Mouse (Mus musculus) heart, postnatal 4 days (tissue): ENCODE data around the gene Nat14. TPM values are rescaled to one million over a fixed set of nuclear protein-coding genes. Genes with fewer than 3 reads are reported as not detected.
A peak's percentile ranks its signal among the peaks of the same experiment; 100 is the strongest.

Experiments used
- DNase-seq: peaks from one replicate; pipeline ENCODE4 v3.0.0; 2021
- total RNA-seq, 2 experiments: library from RNA; stranded (reverse); gene quantifications; 2 replicates each; pipeline ENCODE4 v1.2.3; 2021

Nat14 gene
- total RNA-seq, 2 experiments from 2014 or later: 3.9 to 6.2 TPM

DNA sequence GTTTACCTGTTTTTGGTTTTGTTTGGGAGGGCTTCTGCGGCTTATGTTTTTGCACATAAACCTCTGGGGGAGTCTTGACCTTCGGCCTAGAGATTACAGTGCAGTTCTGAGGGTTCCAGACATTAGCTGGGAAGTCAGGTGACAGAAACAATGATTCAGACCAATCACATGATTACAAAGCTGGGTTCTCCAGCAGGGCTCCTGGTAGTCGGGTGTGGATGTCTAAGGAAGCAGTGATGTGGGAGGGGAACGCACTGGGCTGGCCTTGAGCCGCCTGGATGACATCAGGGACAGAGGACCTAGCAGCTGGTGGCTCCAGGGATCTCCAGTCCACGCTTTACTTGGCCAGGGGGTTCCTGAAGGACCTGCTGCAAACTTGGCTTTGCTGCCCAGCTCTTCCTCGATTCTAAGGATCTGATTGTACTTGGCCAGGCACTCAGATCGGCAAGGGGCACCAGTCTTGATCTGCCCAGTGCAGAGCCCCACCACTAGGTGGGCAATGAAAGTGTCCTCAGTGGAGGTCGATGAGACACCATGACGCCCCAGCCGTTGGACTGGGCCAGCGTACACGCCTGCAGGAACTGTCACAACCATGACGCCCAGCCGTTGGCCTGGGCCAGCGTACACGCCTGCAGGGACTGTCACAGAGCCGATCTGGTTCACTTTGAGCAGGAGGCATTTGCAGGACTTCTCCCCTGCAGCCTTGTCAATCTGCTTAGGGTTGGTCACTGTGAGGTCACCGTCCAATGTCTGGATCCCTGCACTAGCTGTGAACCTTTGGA is 28.9 kb downstream of the Nat14 start:
- peak; percentile 50 for DNase-seq

DNA sequence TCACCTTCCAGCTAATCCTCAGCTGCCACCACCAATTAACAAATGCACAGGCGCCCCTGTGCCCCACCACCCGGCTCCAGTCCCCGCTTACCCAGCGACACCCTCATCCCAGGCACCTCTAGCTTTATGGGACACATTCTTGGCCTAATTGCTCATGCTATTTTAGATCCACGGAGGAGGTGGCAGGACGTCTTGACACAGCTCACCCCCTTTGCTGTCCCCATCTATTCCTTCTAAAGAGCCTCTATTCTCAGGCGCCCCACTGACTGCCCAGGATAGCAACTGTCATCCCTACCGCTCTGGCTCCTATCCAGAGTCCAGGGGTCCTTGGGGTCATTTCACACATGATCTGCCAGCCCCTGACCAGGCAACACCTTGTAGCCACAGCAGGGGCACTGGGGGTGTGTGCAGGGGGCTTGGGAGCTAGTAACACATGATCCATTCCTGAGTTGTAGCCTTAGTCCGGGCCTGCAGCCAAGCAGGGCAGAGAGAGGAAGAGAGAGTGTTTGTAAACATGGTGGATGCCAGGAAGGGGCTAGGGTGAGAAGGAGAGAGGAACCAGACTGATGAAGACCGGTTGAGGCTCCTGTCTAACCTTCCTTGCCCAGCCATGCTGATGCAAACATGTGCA is 32.1 kb downstream of the Nat14 start:
- peak; percentile 59 for DNase-seq

DNA sequence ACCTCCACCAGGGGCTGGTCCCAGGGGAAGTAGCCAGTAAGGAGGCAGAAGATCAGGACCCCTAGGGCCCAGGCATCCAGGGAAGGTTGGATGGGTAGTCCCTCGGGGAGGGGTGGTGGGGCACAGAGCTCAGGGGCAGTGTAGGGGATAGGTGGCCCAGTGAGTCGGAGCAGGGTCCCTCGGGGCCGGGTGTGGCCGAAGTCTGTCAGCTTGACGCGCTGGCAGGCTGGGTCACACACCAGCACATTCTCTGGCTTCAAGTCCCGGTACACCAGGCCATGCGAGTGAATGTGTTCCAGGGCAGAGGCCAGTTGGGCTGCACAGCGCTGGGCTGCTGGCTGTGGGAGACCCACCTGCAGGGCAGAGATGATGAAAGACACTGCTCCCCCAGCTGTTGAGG is 35.5 kb downstream of the Nat14 start:
- DNase-seq: no peak

DNA sequence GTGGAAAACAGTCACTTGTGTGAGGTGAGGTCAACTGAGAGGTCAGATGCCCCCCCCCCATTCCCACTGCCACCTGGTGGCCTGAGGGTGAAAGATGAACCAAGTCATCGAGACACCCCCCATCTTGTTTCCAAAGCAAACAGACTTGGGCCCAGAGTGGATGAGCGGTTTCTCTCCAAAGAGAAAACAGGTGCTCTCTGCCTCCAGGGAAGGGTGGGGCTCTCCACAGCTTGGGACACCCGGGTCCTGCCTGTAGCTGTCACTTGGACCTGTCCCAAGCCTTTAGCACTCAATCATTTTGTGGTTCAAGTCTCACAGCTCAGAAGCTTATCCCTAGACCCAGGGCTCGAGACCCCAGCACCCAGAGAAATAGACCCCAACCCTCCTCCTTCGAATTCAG is 41.7 kb downstream of the Nat14 start:
- DNase-seq: no peak

DNA sequence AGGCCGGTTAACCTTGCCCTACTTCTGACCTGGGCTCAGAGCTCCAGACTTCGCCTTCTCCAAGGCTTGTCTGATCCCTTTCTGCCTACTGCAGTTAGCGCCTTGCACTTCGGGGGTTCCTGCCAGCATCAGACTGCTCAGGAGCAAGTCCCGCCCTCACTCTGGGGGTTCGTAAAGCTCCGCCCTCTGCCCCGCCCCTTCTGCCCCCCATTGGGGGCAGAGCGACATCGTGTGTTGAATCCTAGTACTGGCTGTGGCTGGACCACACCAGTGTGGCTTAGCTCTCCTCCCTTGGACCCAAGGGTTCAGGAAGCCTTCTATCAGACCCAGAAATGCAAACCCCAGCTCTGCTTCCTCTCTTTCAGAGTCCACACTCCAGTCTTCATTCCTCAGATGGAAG is 42.4 kb downstream of the Nat14 start, which contains the start of gene Sbk2:
TSS of gene Sbk2 (minus strand) at position 135 of the 400 bp plus-strand sequence.
- DNase-seq: peak; percentile 91

DNA sequence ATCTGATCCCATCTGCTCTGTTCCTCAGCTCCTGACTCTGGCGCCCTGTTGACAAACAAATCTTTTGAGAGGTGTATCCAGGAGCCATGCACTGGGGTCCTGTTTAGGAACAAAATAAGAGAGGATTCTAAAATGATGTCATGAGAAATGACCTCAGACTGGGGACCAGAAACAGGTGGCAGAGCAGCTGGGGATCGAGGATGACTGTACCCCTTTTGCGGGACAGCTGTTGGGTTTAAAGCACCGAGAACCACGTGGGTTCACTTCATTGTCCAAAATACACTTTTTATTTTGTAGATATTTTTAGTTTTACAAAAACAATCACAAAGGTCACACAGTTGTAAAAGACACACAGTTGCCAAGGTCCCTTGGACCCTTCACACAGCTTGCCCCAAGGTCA is 43.2 kb downstream of the Nat14 start:
- no peak for DNase-seq

DNA sequence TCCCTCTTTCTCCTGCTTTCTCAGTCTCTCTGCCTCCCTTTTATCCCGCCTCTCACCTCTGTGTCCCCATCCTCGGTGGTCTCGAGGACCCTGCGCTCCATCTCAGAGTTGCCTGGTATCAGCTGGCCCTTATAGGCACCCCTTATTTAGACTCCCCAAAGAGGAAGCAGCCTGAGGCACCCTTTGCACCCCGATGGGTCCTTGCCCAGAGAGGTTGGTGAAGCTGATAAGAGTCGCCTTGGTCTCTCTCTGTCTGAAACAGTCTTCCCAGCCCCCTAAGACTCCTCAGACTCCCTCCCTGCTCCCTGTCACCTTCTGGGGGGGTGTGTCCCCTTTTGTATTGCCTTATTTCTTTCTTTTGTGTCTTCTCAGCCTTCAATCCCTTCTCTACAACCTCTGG is 49.2 kb downstream of the Nat14 start, which contains the start of gene Sbk3:
TSS of gene Sbk3 (minus strand) at position 101 of the 400 bp plus-strand sequence.
- DNase-seq: no peak

DNA sequence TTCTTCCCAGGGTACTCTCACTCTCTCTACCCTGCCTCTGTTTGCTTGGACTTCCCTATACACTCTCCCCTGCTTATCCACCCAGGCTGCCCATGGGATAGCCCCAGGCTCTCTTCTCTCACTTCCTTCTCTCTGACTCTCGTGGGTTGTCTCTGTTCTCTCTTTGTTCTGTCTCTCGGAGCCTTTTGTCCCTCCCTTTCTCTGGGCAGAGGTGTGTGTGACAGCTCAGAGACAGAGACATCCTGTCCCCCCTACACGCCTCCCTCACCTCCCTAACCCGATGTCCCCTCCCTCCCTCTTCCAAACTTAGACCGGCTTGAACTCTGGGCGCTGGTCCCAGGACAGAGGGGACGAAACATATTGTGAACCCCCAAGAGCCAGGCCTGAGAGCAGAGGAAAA is 49.9 kb downstream of the Nat14 start:
- peak; percentile 54 for DNase-seq

DNA sequence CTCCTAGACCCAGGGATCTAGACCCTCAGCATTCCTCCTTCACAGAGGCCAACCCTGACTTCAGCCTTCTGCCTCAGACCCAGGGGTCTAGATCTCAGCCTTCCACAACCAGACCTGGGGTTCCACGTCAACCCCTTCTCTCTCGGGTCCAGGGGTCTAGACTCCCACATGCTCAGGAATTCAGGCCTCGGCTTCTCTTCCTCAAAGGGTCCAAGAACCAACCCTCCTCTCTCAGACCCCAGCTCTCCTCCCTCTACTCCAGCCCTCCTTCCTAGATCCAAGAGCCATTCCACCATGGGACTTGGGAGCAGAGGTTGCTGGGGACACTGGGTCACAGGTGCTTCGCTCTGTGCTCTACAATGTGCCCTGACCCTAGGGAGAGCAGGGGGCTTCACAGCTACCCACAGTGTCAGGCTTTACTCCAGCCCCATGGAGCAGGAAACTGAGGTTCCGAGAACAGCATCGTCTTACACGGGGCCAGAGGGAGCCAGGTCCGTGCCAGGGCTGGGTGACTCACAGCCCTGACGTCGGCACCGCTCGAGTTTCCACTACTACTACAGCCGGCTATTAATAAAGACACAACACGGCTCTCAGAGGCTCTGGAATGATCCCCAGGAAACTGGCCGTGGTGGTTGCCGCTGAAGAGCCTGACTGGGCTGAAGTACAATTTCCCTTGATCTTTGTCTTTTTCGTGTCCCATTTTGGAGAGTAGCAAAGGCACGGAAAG is 50.7 kb downstream of the Nat14 start:
- peak; percentile 82 for DNase-seq

Other genes starting within 250 kb of the Nat14 start
- gene Hspbp1, start 237.0 kb upstream of the Nat14 start, total RNA-seq: 10 to 100 TPM; 51.5 to 54.7 TPM
- 1 to 10 TPM; 4.1 to 5.9 TPM for gene Brsk1, start 231.4 kb upstream of the Nat14 start, total RNA-seq
- gene Tmem150b, start 196.8 kb upstream of the Nat14 start, total RNA-seq: under 1 TPM in 1 of 2 experiments, not detected in 1; 0.12 TPM
- gene Kmt5c, start 181.9 kb upstream of the Nat14 start, total RNA-seq: 10 to 100 TPM; 41.6 to 43.5 TPM
- 10 to 100 TPM; 11.7 to 16.9 TPM for gene Cox6b2, start 168.9 kb upstream of the Nat14 start, total RNA-seq
- gene Fam71e2, start 150.7 kb upstream of the Nat14 start, total RNA-seq: not detected
- under 1 TPM in 1 of 2 experiments, not detected in 1; 0.23 TPM for gene Il11, start 139.2 kb upstream of the Nat14 start, total RNA-seq
- gene Tmem190, start 139.1 kb upstream of the Nat14 start, total RNA-seq: not detected
- 1 to 10 TPM; 2.7 to 5.1 TPM for gene Tmem238, start 132.4 kb upstream of the Nat14 start, total RNA-seq
- 100 to 1,000 TPM; 726 to 732 TPM for gene Rpl28, start 129.2 kb upstream of the Nat14 start, total RNA-seq
- 100 to 1,000 TPM; 281 to 285 TPM for gene Ube2s, start 109.4 kb upstream of the Nat14 start, total RNA-seq
- gene Shisa7, start 77.3 kb upstream of the Nat14 start, total RNA-seq: under 1 TPM in 1 of 2 experiments, not detected in 1; 0.20 TPM
- gene Isoc2b, start 51.8 kb upstream of the Nat14 start, total RNA-seq: 1 to 10 TPM; 1.6 to 2.3 TPM
- 10 to 100 TPM; 14.7 to 15.5 TPM for gene Isoc2a, start 44.9 kb upstream of the Nat14 start, total RNA-seq
- gene Gm36210, start 15.5 kb upstream of the Nat14 start, total RNA-seq: not detected
- gene Zfp628, start 6.8 kb upstream of the Nat14 start, total RNA-seq: 10 to 100 TPM; 14.7 to 16.7 TPM
- gene Ssc5d, start 3.8 kb downstream of the Nat14 start, total RNA-seq: 10 to 100 TPM in 1 of 2 experiments, 1 to 10 TPM in 1; 8.7 to 11.1 TPM
- 10 to 100 TPM; 10.6 TPM for gene Sbk2, start 42.4 kb downstream of the Nat14 start, total RNA-seq
- 10 to 100 TPM; 21.0 to 24.3 TPM for gene Sbk3, start 49.1 kb downstream of the Nat14 start, total RNA-seq
- 10 to 100 TPM; 28.4 to 38.0 TPM for gene Zfp579, start 74.1 kb downstream of the Nat14 start, total RNA-seq
- 1 to 10 TPM; 6.0 to 6.4 TPM for gene Zfp524, start 92.4 kb downstream of the Nat14 start, total RNA-seq
- 10 to 100 TPM; 26.4 to 26.9 TPM for gene Fiz1, start 92.7 kb downstream of the Nat14 start, total RNA-seq
- not detected for gene Gm44973, start 93.5 kb downstream of the Nat14 start, total RNA-seq
- 10 to 100 TPM; 26.0 to 26.6 TPM for gene Zfp865, start 98.3 kb downstream of the Nat14 start, total RNA-seq
- gene Ccdc106, start 98.5 kb downstream of the Nat14 start, total RNA-seq: under 1 TPM in 1 of 2 experiments, not detected in 1; 0.61 TPM
- under 1 TPM in 1 of 2 experiments, not detected in 1; 0.57 TPM for gene 4632433K11Rik, start 112.1 kb downstream of the Nat14 start, total RNA-seq
- 1 to 10 TPM; 5.4 to 6.0 TPM for gene Zfp784, start 116.4 kb downstream of the Nat14 start, total RNA-seq
- gene Zfp580, start 129.5 kb downstream of the Nat14 start, total RNA-seq: 10 to 100 TPM; 12.2 to 13.2 TPM
- 100 to 1,000 TPM; 136 to 145 TPM for gene U2af2, start 140.1 kb downstream of the Nat14 start, total RNA-seq
- 100 to 1,000 TPM; 171 to 183 TPM for gene Epn1, start 158.2 kb downstream of the Nat14 start, total RNA-seq
- gene Rfpl4, start 194.9 kb downstream of the Nat14 start, total RNA-seq: not detected
- gene Rasl2-9, start 203.9 kb downstream of the Nat14 start, total RNA-seq: 1 to 10 TPM; 2.6 to 4.5 TPM
- gene Vmn1r55, start 227.6 kb downstream of the Nat14 start, total RNA-seq: not detected